Mouse (Mus musculus) small intestine, adult 2 months (tissue): ENCODE data around the gene Plekhh3.
"Not testable (repeated sequence)": the region's sequence is repeated elsewhere in the genome, so short reads cannot be mapped to it uniquely, and the experiment has no call there.

Experiments used
- CTCF ChIP-seq: fragments of 200-500 bp; IDR thresholded peaks from 2 replicates; pipeline ENCODE4 v1.5.1; 2012; ENCODE audit warnings: low read depth, mild to moderate bottlenecking, control low read depth, inconsistent platforms, low read length, moderate library complexity, mixed read lengths; ENCODE audit not compliant: insufficient replicate concordance, insufficient read length; ENCODE audit errors: extremely low read depth
- POLR2A ChIP-seq: fragments of 200-500 bp; IDR thresholded peaks from 2 replicates; pipeline ENCODE4 v1.6.1; 2012; ENCODE audit warnings: low read depth, mild to moderate bottlenecking, control low read depth, inconsistent platforms, low read length, moderate library complexity

DNA sequence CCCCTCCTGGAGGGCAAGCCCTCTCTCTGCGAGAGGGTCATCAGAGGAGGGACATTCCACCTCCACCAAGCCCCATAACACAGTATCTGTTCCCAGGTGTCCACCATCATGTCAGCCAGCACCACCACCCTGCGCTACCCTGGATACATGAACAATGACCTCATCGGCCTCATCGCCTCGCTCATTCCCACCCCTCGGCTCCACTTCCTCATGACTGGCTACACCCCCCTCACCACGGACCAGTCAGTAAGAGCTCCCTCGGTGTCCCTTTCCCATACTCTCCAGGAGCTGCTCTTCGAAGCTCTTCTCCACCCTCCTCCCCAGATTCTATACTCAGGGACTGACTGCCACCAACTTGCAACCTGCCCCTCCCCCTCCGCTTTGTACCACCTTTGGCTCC is 11.0 kb downstream of the Plekhh3 start:
- TF ChIP-seq CTCF, POLR2A: not testable (repeated sequence)
